Mouse (Mus musculus): ENCODE results near the gene Nxph1.

DNA sequence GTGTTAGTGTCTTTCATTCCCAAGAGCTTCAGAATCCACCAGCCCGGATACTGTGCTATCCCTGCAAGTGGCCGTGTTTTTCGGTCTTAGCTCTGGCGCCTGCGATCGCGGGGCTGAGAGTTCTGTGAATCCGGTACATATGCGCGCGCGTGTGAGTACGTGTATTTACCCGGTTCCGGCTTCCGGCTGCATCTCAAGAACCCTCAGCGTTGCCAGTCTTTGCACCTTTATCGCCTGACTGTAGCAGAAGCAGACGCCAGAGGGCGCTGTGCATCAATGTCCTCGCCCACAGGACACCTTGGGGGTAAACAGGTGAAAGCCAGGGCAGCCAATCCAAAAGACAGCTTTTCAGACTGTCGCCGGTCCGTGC is 3.1 kb downstream of the Nxph1 start:
- peak; percentile 61 for TF ChIP-seq CTCF (IDR thresholded peaks at IDR 0.05)
- TF ChIP-seq EP300 (IDR thresholded peaks at IDR 0.05): no peak
